Mouse (Mus musculus) thymus, adult 2 months (tissue): ENCODE results near the gene Ccl22. TPM values are rescaled to one million over a fixed set of nuclear protein-coding genes. Genes with fewer than 3 reads are reported as not detected.
A peak's percentile ranks its signal among the peaks of the same experiment; 100 is the strongest.

Experiments used
- DNase-seq: peaks from one replicate; pipeline ENCODE4 v3.0.0; 2021
- H3K27ac ChIP-seq: fragments of 200-500 bp; 2 replicates; pipeline ENCODE4 v1.5.1; 2012; ENCODE audit warnings: low read length, control low read depth; ENCODE audit not compliant: control insufficient read depth, insufficient read depth
- H3K27me3 ChIP-seq: fragments of 200-500 bp; 2 replicates; pipeline ENCODE4 v1.6.1; 2012; ENCODE audit warnings: mild to moderate bottlenecking, low read length, moderate library complexity, mixed read lengths; ENCODE audit not compliant: control insufficient read depth, insufficient read depth
- H3K36me3 ChIP-seq: fragments of 200-500 bp; 2 replicates; pipeline ENCODE4 v1.6.1; 2012; ENCODE audit warnings: mild to moderate bottlenecking, low read length, moderate library complexity; ENCODE audit not compliant: control insufficient read depth, insufficient read depth
- H3K4me1 ChIP-seq: fragments of 200-500 bp; replicated peaks from 2 replicates; pipeline ENCODE4 v1.6.1; 2012; ENCODE audit warnings: low read length; ENCODE audit not compliant: control insufficient read depth, insufficient read depth
- H3K4me3 ChIP-seq: fragments of 200-500 bp; 2 replicates; pipeline ENCODE4 v1.5.1; 2012; ENCODE audit warnings: mild to moderate bottlenecking, low read length, control low read depth, moderate library complexity; ENCODE audit not compliant: control insufficient read depth, insufficient read depth
- CTCF ChIP-seq: fragments of 200-500 bp; IDR thresholded peaks from 2 replicates; pipeline ENCODE4 v1.5.1; 2012; ENCODE audit warnings: mild to moderate bottlenecking, control low read depth, low read length, moderate library complexity, borderline replicate concordance; ENCODE audit not compliant: control insufficient read depth, poor library complexity, insufficient read depth; ENCODE audit errors: extremely low read depth
- POLR2A ChIP-seq: fragments of 200-500 bp; IDR thresholded peaks from 2 replicates; pipeline ENCODE4 v1.6.1; 2012; ENCODE audit warnings: mild to moderate bottlenecking, low read length, control low read depth, moderate library complexity; ENCODE audit not compliant: control insufficient read depth, poor library complexity, insufficient read depth; ENCODE audit errors: extremely low read depth
- WGBS: fragments of 180-500 bp; shearing (Covaris S2); methylation state at CpG from one replicate; pipeline ENCODE4 v1.1.7; 2018; 5-methylcytosine and 5-hydroxymethylcytosine counted together
- polyA plus RNA-seq: library from polyadenylated mRNA; depleted of rRNA; stranded (reverse); fragments of >200 nt; gene quantifications from 2 replicates; pipeline ENCODE4 v1.2.3, GENCODE M21; 2012

The Ccl22 gene
- polyA plus RNA-seq, 1 experiment, result 122 TPM

GRCm38 (mm10) chr8:94780491-94781154 lies 35.2 kb downstream of the Ccl22 start:
- peaks cover 4% of the 10 kb centered on the region; the same call in 1 of the 2 replicates for H3K4me1 ChIP-seq
- H3K4me3 ChIP-seq, result no peak overlapping the region
- no peak for DNase-seq
- H3K27ac ChIP-seq, result no peak overlapping the region
- H3K36me3 ChIP-seq, result no peaks in the 10 kb centered on the region
- 97% methylated on average over 21 of the region's 21 CpGs for WGBS
- TF ChIP-seq CTCF (no peak), POLR2A (no peak)
- H3K27me3 ChIP-seq, result no peaks in the 10 kb centered on the region

- Histone ChIP-seq H3K27ac (no peak overlapping the region), H3K36me3 (no peaks in the 10 kb centered on the region), H3K4me3 (no peak overlapping the region), H3K27me3 (no peaks in the 10 kb centered on the region), H3K4me1 (peaks cover 4% of the 10 kb centered on the region; the same call in 1 of the 2 replicates)
- no peak for DNase-seq
- 81% methylated on average over 7 of the region's 7 CpGs for WGBS
- TF ChIP-seq POLR2A, result no peak
- TF ChIP-seq CTCF, result no peak
These were observed 35.9 kb downstream of the Ccl22 start for GRCm38 (mm10) chr8:94781155-94781837.

GRCm38 (mm10) chr8:94781838-94782235 lies 36.4 kb downstream of the Ccl22 start:
- TF ChIP-seq POLR2A (no peak), CTCF (no peak)
- Histone ChIP-seq H3K4me3 (no peak overlapping the region), H3K4me1 (peaks cover 4% of the 10 kb centered on the region; the same call in 1 of the 2 replicates)

GRCm38 (mm10) chr8:94783890-94784289 lies 38.5 kb downstream of the Ccl22 start:
- no peaks in the 10 kb centered on the region for H3K27me3 ChIP-seq
- TF ChIP-seq CTCF, result no peak
- TF ChIP-seq POLR2A, result no peak
- H3K36me3 ChIP-seq, result no peaks in the 10 kb centered on the region
- no peak overlapping the region for H3K4me3 ChIP-seq
- peaks cover 4% of the 10 kb centered on the region; the same call in 1 of the 2 replicates for H3K4me1 ChIP-seq
- WGBS, result 20% methylated on average over 4 of the region's 4 CpGs
- DNase-seq, result no peak
- no peak overlapping the region for H3K27ac ChIP-seq

More at GRCm38 (mm10) chr8:94781838-94782235, 36.4 kb downstream of the Ccl22 start:
- no peak overlapping the region for H3K27ac ChIP-seq
- no peaks in the 10 kb centered on the region for H3K36me3 ChIP-seq
- WGBS, result 43% methylated on average over 11 of the region's 11 CpGs
- H3K27me3 ChIP-seq, result no peaks in the 10 kb centered on the region
- no peak for DNase-seq

- H3K4me1 ChIP-seq, result no peaks in the 10 kb centered on the region; the same call in 1 of the 2 replicates
- peak; percentile 43 for DNase-seq
- no peak overlapping the region for H3K27ac ChIP-seq
- no peak for TF ChIP-seq POLR2A
- no peak for TF ChIP-seq CTCF
- H3K36me3 ChIP-seq, result no peaks in the 10 kb centered on the region
- WGBS, result 63% methylated on average over 12 of the region's 12 CpGs
- H3K27me3 ChIP-seq, result no peaks in the 10 kb centered on the region
- no peak overlapping the region for H3K4me3 ChIP-seq
These were observed 40.0 kb downstream of the Ccl22 start for GRCm38 (mm10) chr8:94785247-94785985.

GRCm38 (mm10) chr8:94785995-94786595 lies 40.7 kb downstream of the Ccl22 start:
- H3K27me3 ChIP-seq, result no peaks in the 10 kb centered on the region

More at GRCm38 (mm10) chr8:94785995-94786595, 40.7 kb downstream of the Ccl22 start:
- DNase-seq, result no peak
- H3K4me3 ChIP-seq, result no peak overlapping the region
- H3K27ac ChIP-seq, result no peak overlapping the region
- H3K4me1 ChIP-seq, result no peaks in the 10 kb centered on the region; the same call in 1 of the 2 replicates
- TF ChIP-seq CTCF (no peak), POLR2A (no peak)
- no peaks in the 10 kb centered on the region for H3K36me3 ChIP-seq
- 71% methylated on average over 6 of the region's 6 CpGs for WGBS
